Mouse (Mus musculus): ENCODE data around the gene Actr1b. TPM values are rescaled to one million over a fixed set of nuclear protein-coding genes. Genes with fewer than 3 reads are reported as not detected.
A peak's percentile ranks its signal among the peaks of the same experiment; 100 is the strongest.

The Actr1b gene
- polyA plus RNA-seq, 1 experiment from 2014 or later = 122 TPM

DNA sequence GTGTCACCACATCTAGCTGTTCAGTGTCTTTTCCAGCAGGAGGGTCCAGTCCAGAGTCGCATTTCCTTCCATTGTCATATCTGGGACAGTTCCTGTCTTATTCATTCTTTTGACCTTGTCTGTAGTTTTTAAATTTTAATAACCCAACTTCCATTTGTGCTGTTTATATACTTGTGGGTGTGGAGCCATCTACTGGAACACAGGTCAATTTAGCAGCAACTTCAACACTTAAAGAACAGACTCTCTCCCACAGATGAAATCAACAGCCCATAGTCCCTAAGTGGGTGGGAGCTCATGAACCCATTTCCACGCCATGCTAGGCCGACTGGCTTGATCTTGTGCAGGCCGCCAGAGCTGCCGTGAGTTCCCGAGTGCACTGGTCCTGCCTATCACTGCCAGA lies 17.8 kb downstream of the Actr1b start:
- Histone ChIP-seq H3K4me2 (no peak overlapping the region), H3K9ac (replicated peaks) (no peak overlapping the region), H3K4me1 (peaks cover 11% of the 10 kb centered on the region), H3K27me3 (replicated peaks) (no peaks in the 10 kb centered on the region), H3K9me3 (replicated peaks) (no peaks in the 10 kb centered on the region), H3K36me3 (peaks cover 42% of the 10 kb centered on the region), H3K4me3 (replicated peaks) (no peak overlapping the region), H3K27ac (replicated peaks) (no peak overlapping the region)
- no peak for ATAC-seq (ENCODE audit: low FRiP score)
- 78% methylated on average over 6 of the region's 6 CpGs for WGBS

DNA sequence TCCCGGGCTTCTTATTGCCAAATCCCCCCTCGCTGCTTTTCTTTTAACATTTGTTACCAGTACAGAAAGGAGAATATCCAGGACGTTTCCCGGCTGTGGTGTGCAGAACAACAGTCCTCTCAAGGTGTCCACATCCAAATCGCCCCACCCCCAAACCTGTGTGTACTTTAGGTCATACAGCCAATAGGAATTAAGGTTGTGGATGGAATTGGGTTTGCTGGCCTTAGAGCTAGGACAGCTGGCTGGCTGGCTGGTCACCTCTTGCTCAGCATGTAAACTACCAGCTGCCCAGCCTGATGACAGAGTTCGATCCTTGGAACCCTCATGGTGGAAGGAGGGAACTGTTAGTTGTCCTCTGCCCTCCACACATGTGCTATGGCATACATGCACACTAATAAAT lies 19.4 kb downstream of the Actr1b start:
- H3K4me3 ChIP-seq (replicated peaks) = no peak overlapping the region
- H3K9ac ChIP-seq (replicated peaks) = no peak overlapping the region
- 91% methylated on average over 6 of the region's 6 CpGs for WGBS
- peaks cover 27% of the 10 kb centered on the region for H3K36me3 ChIP-seq
- H3K4me1 ChIP-seq = peaks cover 15% of the 10 kb centered on the region
- H3K27ac ChIP-seq (replicated peaks) = no peak overlapping the region
- H3K9me3 ChIP-seq (replicated peaks) = no peaks in the 10 kb centered on the region
- ATAC-seq (ENCODE audit: low FRiP score) = no peak
- H3K4me2 ChIP-seq = no peak overlapping the region
- H3K27me3 ChIP-seq (replicated peaks) = no peaks in the 10 kb centered on the region

DNA sequence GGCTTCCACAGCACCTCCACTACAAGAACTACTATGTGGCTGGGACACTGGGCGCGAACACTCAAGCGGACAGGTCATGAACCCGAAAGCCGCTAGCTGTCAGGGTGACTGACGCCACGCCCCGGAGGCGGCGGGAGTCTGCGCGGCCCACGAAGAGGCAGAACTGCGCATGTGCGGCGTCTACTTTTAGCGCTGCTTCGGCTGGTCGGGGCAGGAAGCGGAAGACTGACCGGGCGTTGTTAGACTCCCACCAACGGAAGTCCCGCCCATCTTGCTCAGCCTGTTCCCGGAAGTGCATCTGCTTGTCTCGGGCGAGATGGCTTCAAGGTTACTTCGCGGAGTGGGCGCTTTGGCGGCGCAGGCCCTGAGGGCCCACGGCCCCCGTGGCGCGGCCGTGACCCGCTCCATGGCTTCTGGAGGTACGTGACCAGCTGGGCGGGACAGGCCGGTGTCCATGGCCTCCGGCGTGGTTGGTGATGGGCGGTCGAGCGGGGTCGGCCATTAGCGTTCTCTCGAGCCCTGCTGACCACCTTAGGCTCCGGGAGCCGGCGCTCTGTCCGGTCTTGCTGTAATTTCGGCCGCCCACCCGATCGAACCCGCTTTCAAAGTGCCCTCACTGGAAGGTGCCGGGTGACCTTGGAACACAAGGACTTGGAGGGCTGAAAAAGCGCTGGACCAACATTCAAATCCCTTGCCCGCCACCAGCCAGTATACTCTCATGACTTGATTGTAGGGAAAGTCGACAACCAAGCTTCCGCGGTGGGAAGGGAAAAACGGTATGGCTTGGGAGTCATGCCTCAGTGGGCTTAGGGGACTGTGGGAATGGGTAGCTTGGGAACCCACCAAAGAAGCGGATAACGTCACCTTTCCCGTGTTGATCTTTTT lies 22.7 kb downstream of the Actr1b start, which contains the start of gene Cox5b:
TSS of gene Cox5b (plus strand) at position 179 of the 885 bp plus-strand sequence.
- H3K9me3 ChIP-seq (replicated peaks) = no peaks in the 10 kb centered on the region

GRCm38 (mm10) chr1:36690671-36691235 lies 23.5 kb downstream of the Actr1b start:
- peak overlapping the region; percentile 34; the same call in 1 of the 2 replicates for H3K9ac ChIP-seq (replicated peaks)

More for the DNA sequence above, 22.7 kb downstream of the Actr1b start, which contains the start of gene Cox5b:
- Histone ChIP-seq H3K4me1 (peaks cover 13% of the 10 kb centered on the region), H3K9ac (replicated peaks) (peak within 1 kb of the TSS; percentile 82), H3K27ac (replicated peaks) (peak within 1 kb of the TSS; percentile 71), H3K4me3 (replicated peaks) (peak within 1 kb of the TSS; percentile 68), H3K4me2 (peak within 1 kb of the TSS; percentile 76), H3K27me3 (replicated peaks) (no peaks in the 10 kb centered on the region), H3K36me3 (peaks cover 13% of the 10 kb centered on the region)
- WGBS = 1% methylated on average over 68 of the region's 68 CpGs
- ATAC-seq (ENCODE audit: low FRiP score) = peak; percentile 96

GRCm38 (mm10) chr1:36683810-36684467 lies 30.3 kb downstream of the Actr1b start:
- no peak overlapping the region for H3K27ac ChIP-seq (replicated peaks)
- H3K4me3 ChIP-seq (replicated peaks) = no peak overlapping the region
- ATAC-seq (ENCODE audit: low FRiP score) = peak; percentile 75
- H3K9ac ChIP-seq (replicated peaks) = no peak overlapping the region
- H3K27me3 ChIP-seq (replicated peaks) = no peaks in the 10 kb centered on the region
- H3K36me3 ChIP-seq = no peaks in the 10 kb centered on the region
- 0 out of 2 replicates have a peak, but pooled peaks cover 2% of the 10 kb centered on the region for H3K4me1 ChIP-seq
- no peak overlapping the region for H3K4me2 ChIP-seq
- no peaks in the 10 kb centered on the region for H3K9me3 ChIP-seq (replicated peaks)
- WGBS = 10% methylated on average over 13 of the region's 13 CpGs

More at GRCm38 (mm10) chr1:36690671-36691235, 23.5 kb downstream of the Actr1b start:
- Histone ChIP-seq H3K27me3 (replicated peaks) (no peaks in the 10 kb centered on the region), H3K4me3 (replicated peaks) (peak overlapping the region; percentile 68), H3K4me1 (peaks cover 13% of the 10 kb centered on the region), H3K27ac (replicated peaks) (peak overlapping the region; percentile 71), H3K4me2 (peak overlapping the region; percentile 76), H3K9me3 (replicated peaks) (no peaks in the 10 kb centered on the region), H3K36me3 (peaks cover 13% of the 10 kb centered on the region)
- ATAC-seq (ENCODE audit: low FRiP score) = peak; percentile 35
- WGBS = 64% methylated on average over 11 of the region's 11 CpGs

- ATAC-seq (ENCODE audit: low FRiP score) = no peak
- H3K4me1 ChIP-seq = 0 out of 2 replicates have a peak, but pooled peaks cover 2% of the 10 kb centered on the region
- H3K36me3 ChIP-seq = no peaks in the 10 kb centered on the region
- H3K9me3 ChIP-seq (replicated peaks) = no peaks in the 10 kb centered on the region
- no peak within 1 kb of the TSS for H3K4me3 ChIP-seq (replicated peaks)
- no peak within 1 kb of the TSS for H3K4me2 ChIP-seq
- no peak within 1 kb of the TSS for H3K27ac ChIP-seq (replicated peaks)
- no peak within 1 kb of the TSS for H3K9ac ChIP-seq (replicated peaks)
- no peaks in the 10 kb centered on the region for H3K27me3 ChIP-seq (replicated peaks)
- WGBS = 91% methylated on average over 39 of the region's 39 CpGs
Measured at GRCm38 (mm10) chr1:36682620-36683355, 31.4 kb downstream of the Actr1b start, which contains the start of gene Fam178b. Fam178b (minus strand) TSS chr1:36683183.

DNA sequence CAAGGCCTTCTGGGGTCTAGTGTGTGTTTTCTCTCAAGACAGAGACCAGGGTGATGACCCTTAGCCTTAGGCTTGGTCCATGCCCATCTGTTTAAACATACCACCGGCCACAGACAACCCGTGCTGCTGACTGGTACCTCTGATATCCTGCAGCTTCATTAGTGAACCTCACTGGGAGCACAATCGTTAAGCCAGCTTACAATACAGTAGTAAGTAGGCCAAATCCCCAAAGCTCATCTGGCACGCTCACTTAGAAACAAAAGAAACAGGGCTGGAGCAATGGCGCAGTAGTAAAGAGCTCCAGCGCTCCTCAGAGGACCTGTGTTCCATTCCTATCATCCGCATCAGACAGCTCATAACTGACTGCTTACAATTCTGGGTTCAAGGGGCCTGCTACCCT lies 33.3 kb downstream of the Actr1b start:
- no peak overlapping the region for H3K9ac ChIP-seq (replicated peaks)
- ATAC-seq (ENCODE audit: low FRiP score) = no peak
- H3K9me3 ChIP-seq (replicated peaks) = no peaks in the 10 kb centered on the region
- H3K4me1 ChIP-seq = 0 out of 2 replicates have a peak, but pooled peaks cover 2% of the 10 kb centered on the region
- no peaks in the 10 kb centered on the region for H3K27me3 ChIP-seq (replicated peaks)
- H3K36me3 ChIP-seq = no peaks in the 10 kb centered on the region
- H3K4me2 ChIP-seq = no peak overlapping the region
- 62% methylated on average over 7 of the region's 7 CpGs for WGBS
- no peak overlapping the region for H3K4me3 ChIP-seq (replicated peaks)
- no peak overlapping the region for H3K27ac ChIP-seq (replicated peaks)

- H3K9me3 ChIP-seq (replicated peaks) = no peaks in the 10 kb centered on the region
- no peaks in the 10 kb centered on the region for H3K4me1 ChIP-seq
- 57% methylated on average over 3 of the region's 3 CpGs for WGBS
- no peak overlapping the region for H3K27ac ChIP-seq (replicated peaks)
- H3K9ac ChIP-seq (replicated peaks) = no peak overlapping the region
- H3K27me3 ChIP-seq (replicated peaks) = no peaks in the 10 kb centered on the region
- H3K36me3 ChIP-seq = no peaks in the 10 kb centered on the region
- ATAC-seq (ENCODE audit: low FRiP score) = no peak
- H3K4me2 ChIP-seq = no peak overlapping the region
- no peak overlapping the region for H3K4me3 ChIP-seq (replicated peaks)
Measured at GRCm38 (mm10) chr1:36674936-36675335, 39.3 kb downstream of the Actr1b start.

GRCm38 (mm10) chr1:36672648-36673350 lies 41.4 kb downstream of the Actr1b start:
- Histone ChIP-seq H3K27ac (replicated peaks) (no peak overlapping the region), H3K4me2 (no peak overlapping the region), H3K9ac (replicated peaks) (no peak overlapping the region), H3K4me1 (no peaks in the 10 kb centered on the region), H3K27me3 (replicated peaks) (no peaks in the 10 kb centered on the region), H3K4me3 (replicated peaks) (no peak overlapping the region), H3K9me3 (replicated peaks) (no peaks in the 10 kb centered on the region), H3K36me3 (no peaks in the 10 kb centered on the region)
- no peak for ATAC-seq (ENCODE audit: low FRiP score)
- 46% methylated on average over 16 of the region's 16 CpGs for WGBS

DNA sequence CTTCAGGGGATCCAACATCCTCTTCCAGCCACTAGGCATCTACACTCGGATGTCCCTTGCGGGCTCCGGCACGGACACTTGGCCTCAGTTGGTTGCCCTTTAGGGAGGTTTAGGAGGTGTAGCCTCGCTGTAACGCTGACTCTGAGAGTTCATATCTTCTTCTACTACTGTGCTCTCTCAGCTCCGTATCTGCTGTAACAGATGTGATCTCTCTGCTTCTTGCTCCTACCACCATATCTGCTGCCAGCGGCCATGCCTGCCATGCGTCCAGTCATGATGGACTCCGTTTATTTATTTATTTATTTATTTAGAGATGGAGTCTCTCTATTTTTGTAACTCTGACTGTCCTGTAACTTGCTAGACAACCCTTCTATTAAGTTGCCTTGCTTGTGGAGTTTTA lies 43.0 kb downstream of the Actr1b start:
- Histone ChIP-seq H3K4me1 (no peaks in the 10 kb centered on the region), H3K9ac (replicated peaks) (no peak overlapping the region)

More for the DNA sequence above, 43.0 kb downstream of the Actr1b start:
- 95% methylated on average over 10 of the region's 10 CpGs for WGBS
- no peak for ATAC-seq (ENCODE audit: low FRiP score)
- Histone ChIP-seq H3K27me3 (replicated peaks) (no peaks in the 10 kb centered on the region), H3K27ac (replicated peaks) (no peak overlapping the region), H3K36me3 (no peaks in the 10 kb centered on the region), H3K4me3 (replicated peaks) (no peak overlapping the region), H3K9me3 (replicated peaks) (no peaks in the 10 kb centered on the region), H3K4me2 (no peak overlapping the region)
